Mouse (Mus musculus): ENCODE data around the gene Ugp2. TPM values are rescaled to one million over a fixed set of nuclear protein-coding genes. Genes with fewer than 3 reads are reported as not detected.
A peak's percentile ranks its signal among the peaks of the same experiment; 100 is the strongest.

Gene Ugp2
- total and polyA plus RNA-seq, 3 experiments: 17.7 to 44.1 (median 24.1) TPM

GRCm38 (mm10) chr11:21332639-21333295 is 38.2 kb downstream of the Ugp2 start:
- Histone ChIP-seq H3K27me3 (replicated peaks) (no peaks in the 10 kb centered on the region), H3K36me3 (replicated peaks in 1 of 2; ENCODE audit: control insufficient read depth in 1 of 2, insufficient read depth in 1 of 2, low read length in 1 of 2) (peaks cover 14 to 35% of the 10 kb centered on the region in 2 experiments), H3K4me3 (replicated peaks in 1 of 3; ENCODE audit: low read depth in 2 of 3, low read length in 2 of 3, poor library complexity in 1 of 3) (peak overlapping the region in 2 of 3 experiments; percentile 23 to 36), H3K4me1 (ENCODE audit: control insufficient read depth in 1 of 2, insufficient read depth in 2 of 2) (peaks cover 4 to 10% of the 10 kb centered on the region in 2 experiments), H3K9me3 (replicated peaks; ENCODE audit: low read length) (no peaks in the 10 kb centered on the region), H3K9ac (ENCODE audit: insufficient read depth, low read depth) (peak overlapping the region; percentile 75), H3K27ac (ENCODE audit: insufficient read depth, low read depth) (peak overlapping the region; percentile 64), H3K79me2 (replicated peaks; ENCODE audit: control insufficient read depth, extremely low read depth, insufficient read depth, poor library complexity, severe bottlenecking) (no peaks in the 10 kb centered on the region), H3K4me2 (ENCODE audit: insufficient read depth, low read depth, poor library complexity, severe bottlenecking) (peak overlapping the region; percentile 77)
- dilution Hi-C loops (cut with MboI; ENCODE audit: extremely low pct_ligation_motif_present, extremely low pct_unique_long_range_greater_than_20kb, low sequenced_read_pairs) (no loop called here), in situ Hi-C loops (cut with MboI; ENCODE audit: low pct_ligation_motif_present, low pct_unique_long_range_greater_than_20kb, low sequenced_read_pairs) (no loop called here)
- DNase-seq (ENCODE audit: extremely low read depth): peak; percentile 77
- no peak for TF ChIP-seq MEF2A (IDR thresholded peaks at IDR 0.05; ENCODE audit: borderline replicate concordance, low read depth, low read length)
- no peak for TF ChIP-seq ZMIZ1 (IDR thresholded peaks at IDR 0.05; ENCODE audit: low read depth, low read length)
- TF ChIP-seq ETS1 (conservative IDR thresholded peaks at IDR 0.05; ENCODE audit: low read depth, low read length): peak; percentile 86
- TF ChIP-seq JUND (conservative IDR thresholded peaks at IDR 0.05; ENCODE audit: low read depth, low read length): peak; percentile 98
- TF ChIP-seq POLR2AphosphoS2 (IDR thresholded peaks at IDR 0.05; ENCODE audit: low read depth, low read length): no peak
- 0 out of 2 replicates have a peak, but pooled peaks have one; percentile 57 for TF ChIP-seq MYC (IDR thresholded peaks at IDR 0.05; ENCODE audit: low read depth, low read length)
- no peak for TF ChIP-seq UBTF (IDR thresholded peaks at IDR 0.05; ENCODE audit: low read depth, low read length)
- TF ChIP-seq EP300 (IDR thresholded peaks at IDR 0.05; ENCODE audit: low read length): peak; percentile 46
- TF ChIP-seq JUN (IDR thresholded peaks at IDR 0.05; ENCODE audit: insufficient read depth, low read depth, low read length): peak; percentile 95
- TF ChIP-seq TBP (conservative IDR thresholded peaks at IDR 0.05; ENCODE audit: low read depth, low read length): no peak; the same call in 1 of the 2 replicates
- TF ChIP-seq IRF4 (IDR thresholded peaks at IDR 0.05; ENCODE audit: low read depth, low read length): peak; percentile 71
- TF ChIP-seq MAFK (IDR thresholded peaks at IDR 0.05; ENCODE audit: insufficient replicate concordance, low read length): no peak
- TF ChIP-seq NELFE (IDR thresholded peaks at IDR 0.05; ENCODE audit: low read depth, low read length): no peak
- TF ChIP-seq ZKSCAN1 (IDR thresholded peaks at IDR 0.05; ENCODE audit: borderline replicate concordance, low read depth, low read length): no peak

- H3K27ac ChIP-seq (ENCODE audit: insufficient read depth, low read depth): no peak overlapping the region
- H3K4me3 ChIP-seq (replicated peaks in 1 of 3; ENCODE audit: low read depth in 2 of 3, low read length in 2 of 3, poor library complexity in 1 of 3): no peak overlapping the region
- TF ChIP-seq TCF12 (IDR thresholded peaks at IDR 0.05; ENCODE audit: low read depth, low read length) (no peak), EP300 (IDR thresholded peaks at IDR 0.05; ENCODE audit: low read length) (no peak), JUND (conservative IDR thresholded peaks at IDR 0.05; ENCODE audit: low read depth, low read length) (no peak), BHLHE40 (IDR thresholded peaks at IDR 0.05; ENCODE audit: low read depth, low read length) (no peak), ZNF384 (IDR thresholded peaks at IDR 0.05; ENCODE audit: low read depth, low read length) (no peak), ZKSCAN1 (IDR thresholded peaks at IDR 0.05; ENCODE audit: borderline replicate concordance, low read depth, low read length) (no peak), RCOR1 (conservative IDR thresholded peaks at IDR 0.05; ENCODE audit: low read depth, low read length) (no peak), ETS1 (conservative IDR thresholded peaks at IDR 0.05; ENCODE audit: low read depth, low read length) (no peak), POLR2A (IDR thresholded peaks at IDR 0.05; ENCODE audit: low read depth, low read length) (no peak), MAX (IDR thresholded peaks at IDR 0.05; ENCODE audit: low read length) (no peak)
- no peaks in the 10 kb centered on the region for H3K27me3 ChIP-seq (replicated peaks)
- H3K9ac ChIP-seq (ENCODE audit: insufficient read depth, low read depth): no peak overlapping the region
- peaks cover 27 to 64% of the 10 kb centered on the region in 2 experiments for H3K36me3 ChIP-seq (replicated peaks in 1 of 2; ENCODE audit: control insufficient read depth in 1 of 2, insufficient read depth in 1 of 2, low read length in 1 of 2)
- no peak overlapping the region for H3K4me2 ChIP-seq (ENCODE audit: insufficient read depth, low read depth, poor library complexity, severe bottlenecking)
- DNase-seq (ENCODE audit: extremely low read depth): no peak
- in situ Hi-C loops (cut with MboI; ENCODE audit: low pct_ligation_motif_present, low pct_unique_long_range_greater_than_20kb, low sequenced_read_pairs) (no loop called here), dilution Hi-C loops (cut with MboI; ENCODE audit: extremely low pct_ligation_motif_present, extremely low pct_unique_long_range_greater_than_20kb, low sequenced_read_pairs) (no loop called here)
- H3K4me1 ChIP-seq (ENCODE audit: control insufficient read depth in 1 of 2, insufficient read depth in 2 of 2): peaks cover 2 to 6% of the 10 kb centered on the region in 2 experiments
- no peaks in the 10 kb centered on the region for H3K9me3 ChIP-seq (replicated peaks; ENCODE audit: low read length)
- H3K79me2 ChIP-seq (replicated peaks; ENCODE audit: control insufficient read depth, extremely low read depth, insufficient read depth, poor library complexity, severe bottlenecking): no peaks in the 10 kb centered on the region
Measured at GRCm38 (mm10) chr11:21328141-21328540, 42.9 kb downstream of the Ugp2 start.

Measured in CH12.LX (cell line).